Mouse (Mus musculus) ES-E14 (cell line): ENCODE data around the gene Epha8. TPM values are rescaled to one million over a fixed set of nuclear protein-coding genes. Genes with fewer than 3 reads are reported as not detected.
A peak's percentile ranks its signal among the peaks of the same experiment; 100 is the strongest.

ENCODE experiments used
- DNase-seq: peaks from one replicate; pipeline ENCODE4 v3.0.0-alpha.2; 2013; ENCODE audit warnings: low read depth, low spot score
- H3K27ac ChIP-seq: 2 replicates; pipeline ENCODE4 v1.5.1; 2012; ENCODE audit warnings: low read depth, mild to moderate bottlenecking, low read length, moderate library complexity, mixed read lengths; ENCODE audit not compliant: poor library complexity, insufficient read depth, severe bottlenecking
- H3K36me3 ChIP-seq: 2 replicates; pipeline ENCODE4 v1.6.1; 2012; ENCODE audit warnings: mild to moderate bottlenecking, low read length, moderate library complexity, mixed read lengths; ENCODE audit not compliant: control insufficient read depth, poor library complexity, insufficient read depth, severe bottlenecking
- H3K4me1 ChIP-seq, 2 experiments: fragments of 150-350 bp in 1 of 2; sonication (generic) in 1 of 2; 2 replicates each; pipeline ENCODE4 v1.6.1; 2012; ENCODE audit warnings: low read length in 2 of 2, mild to moderate bottlenecking in 1 of 2, mixed read lengths in 1 of 2; ENCODE audit not compliant: control insufficient read depth in 2 of 2, insufficient read depth in 2 of 2, poor library complexity in 1 of 2
- H3K4me3 ChIP-seq, 2 experiments: fragments of 150-350 bp in 1 of 2; sonication (generic) in 1 of 2; 2 replicates each; pipeline ENCODE4 v1.5.1; 2012; ENCODE audit warnings: low read length in 2 of 2, low read depth in 1 of 2, mild to moderate bottlenecking in 1 of 2, mixed read lengths in 1 of 2; ENCODE audit not compliant: insufficient read depth in 1 of 2, poor library complexity in 1 of 2, severe bottlenecking in 1 of 2
- H3K9ac ChIP-seq: 2 replicates; pipeline ENCODE4 v1.6.1; 2012; ENCODE audit warnings: low read depth, mild to moderate bottlenecking, low read length, mixed read lengths; ENCODE audit not compliant: poor library complexity, insufficient read depth, severe bottlenecking
- H3K9me3 ChIP-seq: fragments of 150-350 bp; sonication (generic); 2 replicates; pipeline ENCODE4 v1.6.1; 2012; ENCODE audit warnings: low read depth, mild to moderate bottlenecking, low read length; ENCODE audit not compliant: control insufficient read depth, insufficient read depth
- CHD2 ChIP-seq: IDR thresholded peaks from 2 replicates; pipeline ENCODE4 v1.6.1; 2014; ENCODE audit warnings: mild to moderate bottlenecking, low read depth, low read length, inconsistent platforms
- HCFC1 ChIP-seq: IDR thresholded peaks from 2 replicates; pipeline ENCODE4 v1.6.1; 2012; ENCODE audit warnings: low read length, inconsistent platforms, borderline replicate concordance; ENCODE audit not compliant: insufficient read depth
- MAFK ChIP-seq: IDR thresholded peaks from 2 replicates; pipeline ENCODE4 v1.6.1; 2014; ENCODE audit warnings: mild to moderate bottlenecking, low read depth, low read length, inconsistent platforms; ENCODE audit not compliant: insufficient read depth
- ZC3H11A ChIP-seq: IDR thresholded peaks from 2 replicates; pipeline ENCODE4 v1.6.1; 2012; ENCODE audit warnings: low read depth, mild to moderate bottlenecking, inconsistent platforms, low read length, borderline replicate concordance
- ZNF384 ChIP-seq: IDR thresholded peaks from 2 replicates; pipeline ENCODE4 v1.6.1; 2012; ENCODE audit warnings: low read depth, low read length, inconsistent platforms
- in situ Hi-C, 2 experiments: fragments of 600-800 bp; cut with MboI; formaldehyde crosslinking; loops; one replicate each; pipeline ENCODE4 v1.15.1; 2025; ENCODE audit warnings: low sequenced_read_pairs in 2 of 2, inconsistent platforms in 1 of 2; ENCODE audit not compliant: unreplicated experiment in 2 of 2
- total RNA-seq: library from RNA; depleted of rRNA; stranded (reverse); fragments of 300-350 nt; gene quantifications from 2 replicates; pipeline ENCODE4 v1.2.3, GENCODE M21; 2012

Gene Epha8
- total RNA-seq, 1 experiment, result 1.0 TPM

DNA sequence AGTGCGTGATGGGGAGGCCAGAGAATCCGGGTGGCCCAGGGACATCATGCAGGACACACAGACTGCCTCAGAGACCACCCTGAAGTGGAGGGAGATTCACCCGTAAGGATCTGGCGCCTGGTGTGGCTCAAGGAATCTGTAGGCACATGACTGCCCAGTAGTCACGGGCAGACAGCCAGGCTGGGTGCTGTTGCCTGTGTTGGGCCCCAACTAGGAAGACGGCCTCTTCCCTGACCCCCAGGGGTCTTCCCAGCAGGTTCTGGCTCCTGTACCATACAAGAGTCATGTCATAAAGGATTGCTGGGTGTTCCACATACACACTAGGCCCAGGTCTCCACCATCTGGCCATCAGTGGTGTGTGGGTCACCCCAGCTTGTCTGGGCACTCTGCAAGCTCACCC, 2.1 kb downstream of the Epha8 start:
- in situ Hi-C loops, result no loop called here
- no peak overlapping the region for H3K9ac ChIP-seq
- no peak overlapping the region for H3K27ac ChIP-seq
- TF ChIP-seq ZNF384, result no peak
- TF ChIP-seq HCFC1, result no peak
- no peak for TF ChIP-seq ZC3H11A
- no peak for TF ChIP-seq CHD2
- TF ChIP-seq MAFK, result no peak
- H3K4me3 ChIP-seq, result no peak overlapping the region
- no peaks in the 10 kb centered on the region for H3K9me3 ChIP-seq
- no peaks in the 10 kb centered on the region for H3K36me3 ChIP-seq
- no peak for DNase-seq
- H3K4me1 ChIP-seq, result peaks cover 0 to 5% of the 10 kb centered on the region in 2 experiments; a peak in 1 of 4 replicates

DNA sequence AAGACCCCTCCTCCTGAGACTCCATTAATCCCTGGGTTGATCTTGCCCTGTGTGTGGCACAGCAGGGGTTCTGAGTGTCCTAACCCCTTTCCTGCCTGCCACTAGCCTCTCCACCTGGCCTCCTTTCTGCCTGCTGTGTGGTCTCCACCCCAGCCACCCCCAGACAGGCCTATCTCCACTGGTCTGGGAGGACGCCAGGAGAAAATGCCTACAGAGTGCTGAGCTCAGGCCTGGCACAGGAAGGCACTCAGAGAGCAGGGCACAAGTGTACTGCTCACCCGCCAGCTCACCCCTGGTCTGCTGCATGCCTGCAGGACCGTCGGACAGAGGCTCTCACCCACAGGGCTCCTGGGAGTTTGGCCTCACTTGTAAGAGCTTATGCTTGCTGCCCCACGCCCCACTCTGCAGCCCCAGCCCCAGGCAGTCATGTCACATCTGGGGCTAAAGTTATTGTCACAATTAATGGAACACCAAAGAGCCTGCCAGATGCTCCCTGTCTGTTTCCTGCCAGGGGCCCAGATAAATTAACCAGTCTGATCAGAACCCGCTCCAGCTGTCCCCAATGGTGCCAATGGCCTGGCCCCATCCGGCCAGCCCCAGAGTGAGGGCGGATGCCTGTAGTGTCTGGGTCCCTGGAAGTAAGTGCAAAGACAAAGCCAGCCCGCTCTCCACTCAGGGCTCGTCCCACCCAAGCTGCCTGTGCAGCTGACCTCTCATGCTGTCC, 7.2 kb downstream of the Epha8 start:
- peaks cover 0 to 2% of the 10 kb centered on the region in 2 experiments; a peak in 1 of 4 replicates for H3K4me1 ChIP-seq
- in situ Hi-C loops, result no loop called here
- H3K4me3 ChIP-seq, result no peak overlapping the region
- no peak overlapping the region for H3K27ac ChIP-seq
- H3K9ac ChIP-seq, result no peak overlapping the region
- H3K9me3 ChIP-seq, result no peaks in the 10 kb centered on the region
- no peaks in the 10 kb centered on the region for H3K36me3 ChIP-seq
- TF ChIP-seq CHD2 (no peak), ZNF384 (no peak), HCFC1 (no peak), ZC3H11A (no peak), MAFK (no peak)
- no peak for DNase-seq

DNA sequence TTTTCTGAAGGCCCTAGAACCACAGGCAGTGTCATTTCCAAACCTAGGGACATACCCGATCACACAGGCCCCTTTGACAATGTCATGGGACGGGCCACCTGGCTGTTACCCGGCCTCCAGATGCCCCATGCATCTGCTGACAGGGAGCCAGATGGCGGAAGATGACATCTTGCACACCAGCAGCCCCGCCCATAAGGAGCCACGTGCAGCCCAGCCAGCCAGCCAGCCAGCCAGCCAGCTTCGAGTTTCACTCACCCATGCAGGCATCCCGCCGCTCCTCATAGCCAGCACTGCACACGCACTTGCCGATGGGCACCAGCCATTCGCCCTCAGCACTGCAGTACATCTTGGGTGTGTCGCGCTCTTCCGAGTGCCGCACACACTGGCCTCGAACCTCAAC, 11.2 kb downstream of the Epha8 start:
- Histone ChIP-seq H3K27ac (no peak overlapping the region), H3K9me3 (no peaks in the 10 kb centered on the region), H3K9ac (no peak overlapping the region), H3K36me3 (no peaks in the 10 kb centered on the region), H3K4me1 (peaks cover 0 to 2% of the 10 kb centered on the region in 2 experiments; a peak in 1 of 4 replicates), H3K4me3 (peak overlapping the region; percentile 43 to 48; a peak in 3 of 4 replicates)
- TF ChIP-seq ZC3H11A (no peak), MAFK (no peak), HCFC1 (no peak), CHD2 (no peak), ZNF384 (no peak)
- DNase-seq, result no peak
- in situ Hi-C loops, result no loop called here

DNA sequence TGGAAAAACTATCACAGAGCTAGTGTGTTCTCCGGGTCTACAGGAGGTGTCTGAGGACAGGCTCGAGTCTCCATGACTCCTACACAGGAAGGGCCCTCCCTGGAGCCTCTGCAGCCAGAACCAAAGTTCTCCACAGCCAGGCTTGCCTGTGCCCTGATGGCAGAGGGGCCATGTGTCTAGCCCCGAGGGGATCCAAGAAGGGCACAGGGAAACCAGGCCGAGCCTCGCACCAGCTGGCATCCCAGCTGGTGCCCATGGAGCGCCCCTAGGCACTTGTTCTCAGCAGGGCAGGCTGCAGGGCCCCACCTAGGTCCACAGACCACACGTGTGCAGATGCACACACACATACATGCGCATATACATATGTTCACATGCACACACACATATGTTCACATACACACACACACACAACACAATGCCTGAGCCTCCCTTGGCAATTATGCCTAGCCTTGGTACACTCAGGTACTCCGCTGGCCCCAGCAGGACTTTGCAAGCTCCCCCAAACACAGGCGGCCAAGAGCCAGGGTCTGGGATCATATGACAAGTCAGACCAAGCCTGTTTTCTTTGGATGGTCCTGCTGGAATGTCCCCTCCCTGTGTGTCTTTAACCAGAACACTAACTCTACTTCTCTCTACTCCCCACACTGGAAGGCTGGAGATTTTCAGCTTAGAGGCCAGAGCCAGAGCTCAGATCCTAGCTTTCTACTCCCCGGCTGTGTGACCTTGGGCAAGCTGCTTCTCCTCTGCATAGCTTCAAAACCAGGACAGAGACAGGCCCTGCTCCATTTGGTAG, 11.9 kb downstream of the Epha8 start:
- Histone ChIP-seq H3K36me3 (no peaks in the 10 kb centered on the region), H3K27ac (no peak overlapping the region), H3K9me3 (no peaks in the 10 kb centered on the region), H3K4me1 (peaks cover 0 to 2% of the 10 kb centered on the region in 2 experiments; a peak in 1 of 4 replicates), H3K9ac (no peak overlapping the region), H3K4me3 (no peak overlapping the region)
- TF ChIP-seq HCFC1 (no peak), MAFK (no peak), ZC3H11A (no peak), CHD2 (no peak), ZNF384 (no peak)
- no peak for DNase-seq
- in situ Hi-C loops, result no loop called here
